Mouse (Mus musculus): ENCODE measurements around the gene Pdlim5. TPM values are rescaled to one million over a fixed set of nuclear protein-coding genes. Genes with fewer than 3 reads are reported as not detected.

Pdlim5 gene
- polyA plus RNA-seq, 1 experiment: 19.9 TPM

DNA sequence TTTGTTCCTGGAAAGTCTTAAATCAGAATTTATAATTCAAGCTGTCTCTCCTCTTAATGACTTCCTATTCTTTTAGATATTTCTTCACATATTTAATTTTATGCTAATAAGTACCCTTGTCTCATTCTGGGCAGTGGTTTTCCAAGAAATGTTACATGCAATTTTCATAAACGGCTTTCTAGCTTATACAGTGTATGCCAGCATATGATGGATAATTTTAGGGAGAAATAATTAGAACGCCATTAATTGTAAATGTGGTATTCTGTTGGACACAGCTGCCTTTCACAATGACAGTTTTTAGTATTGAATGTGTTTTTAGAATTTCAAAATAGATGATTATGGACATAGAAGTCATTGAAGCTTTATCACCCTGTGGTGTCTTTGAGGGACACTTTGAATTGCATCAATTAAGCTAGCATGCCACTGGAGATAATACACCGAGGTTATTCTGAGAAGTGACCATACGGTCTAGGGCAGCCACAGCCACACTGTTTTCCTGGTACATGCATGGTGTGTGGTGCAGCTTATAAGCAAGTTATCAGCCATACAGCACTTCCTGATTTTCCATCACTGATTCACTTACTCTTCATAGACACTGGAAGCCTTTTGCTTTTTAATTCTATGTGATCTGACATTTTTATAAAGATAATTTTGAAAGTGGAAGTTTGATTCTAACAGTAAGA, 63.5 kb downstream of the Pdlim5 start:
- H3K27ac ChIP-seq (ENCODE audit: insufficient read depth, low read length): no peak overlapping the region
- H3K4me3 ChIP-seq (ENCODE audit: insufficient read depth, low read length): no peak overlapping the region
- TF ChIP-seq POLR2A (IDR thresholded peaks at IDR 0.05; ENCODE audit: extremely low read depth, insufficient read depth, low read length): no peak
- TF ChIP-seq CTCF (IDR thresholded peaks at IDR 0.05; ENCODE audit: extremely low read depth, insufficient read depth, low read length): no peak
- H3K4me1 ChIP-seq (ENCODE audit: control insufficient read depth, insufficient read depth, low read length): no peaks in the 10 kb centered on the region

DNA sequence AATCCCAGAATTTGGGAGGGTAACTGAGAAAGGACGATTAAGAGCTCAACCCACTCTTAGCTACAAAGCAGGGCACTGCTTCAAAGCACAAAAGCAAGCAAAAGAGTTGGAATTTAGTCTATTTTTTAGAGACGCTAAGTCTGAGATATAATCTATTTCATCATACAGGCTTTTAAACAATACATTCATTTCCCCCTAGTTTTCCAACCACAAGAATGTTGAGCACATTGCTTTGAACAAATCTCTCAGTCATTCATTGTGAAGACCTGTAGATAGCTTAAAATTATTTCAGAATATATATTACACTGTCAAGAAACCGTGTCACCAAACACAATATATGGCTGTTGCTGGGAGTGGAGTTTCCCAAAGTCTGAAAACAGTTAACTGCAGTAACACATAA, 65.1 kb downstream of the Pdlim5 start:
- Histone ChIP-seq H3K27ac (ENCODE audit: insufficient read depth, low read length) (no peak overlapping the region), H3K4me3 (ENCODE audit: insufficient read depth, low read length) (no peak overlapping the region), H3K4me1 (ENCODE audit: control insufficient read depth, insufficient read depth, low read length) (no peaks in the 10 kb centered on the region)
- no peak for TF ChIP-seq POLR2A (IDR thresholded peaks at IDR 0.05; ENCODE audit: extremely low read depth, insufficient read depth, low read length)
- TF ChIP-seq CTCF (IDR thresholded peaks at IDR 0.05; ENCODE audit: extremely low read depth, insufficient read depth, low read length): no peak

DNA sequence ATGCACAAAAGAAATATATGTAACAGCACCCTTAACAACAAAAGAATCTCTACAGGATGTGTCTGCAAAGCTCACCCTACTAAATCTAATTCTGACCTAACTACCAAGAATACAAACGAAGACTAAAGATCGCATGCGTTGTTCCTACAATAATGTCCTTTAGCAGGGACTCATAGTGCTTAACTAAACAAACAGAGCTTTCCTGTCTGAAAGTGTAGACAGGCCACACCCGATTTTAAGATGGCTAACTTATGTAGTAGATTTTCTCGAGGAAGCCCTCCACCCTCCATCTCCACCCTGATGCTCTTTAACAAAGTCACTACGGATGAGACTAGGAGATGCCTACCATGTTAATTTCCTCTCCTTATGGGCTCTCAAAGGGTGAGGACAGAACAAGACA, 71.9 kb downstream of the Pdlim5 start:
- Histone ChIP-seq H3K4me1 (ENCODE audit: control insufficient read depth, insufficient read depth, low read length) (no peaks in the 10 kb centered on the region), H3K27ac (ENCODE audit: insufficient read depth, low read length) (no peak overlapping the region), H3K4me3 (ENCODE audit: insufficient read depth, low read length) (no peak overlapping the region)
- TF ChIP-seq POLR2A (IDR thresholded peaks at IDR 0.05; ENCODE audit: extremely low read depth, insufficient read depth, low read length): no peak
- TF ChIP-seq CTCF (IDR thresholded peaks at IDR 0.05; ENCODE audit: extremely low read depth, insufficient read depth, low read length): no peak

DNA sequence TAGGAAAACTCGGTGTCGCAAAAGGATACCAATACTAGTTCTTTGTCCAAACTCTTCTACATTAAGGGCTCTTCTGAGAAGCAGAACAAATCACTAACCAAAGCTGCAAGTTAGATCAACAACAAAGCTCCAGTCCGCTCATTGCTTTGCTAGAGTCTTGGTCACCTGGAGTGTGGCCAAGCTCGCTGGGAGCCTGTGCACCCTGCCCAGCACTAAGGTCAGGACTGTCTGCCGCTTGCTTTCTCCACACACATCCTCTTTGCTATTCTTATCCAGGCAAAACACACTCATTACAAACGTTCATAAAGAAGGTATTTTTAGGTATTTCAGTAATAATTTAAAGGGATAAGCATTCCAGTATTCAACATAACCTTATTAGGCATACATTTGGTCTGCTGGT, 73.6 kb downstream of the Pdlim5 start:
- H3K27ac ChIP-seq (ENCODE audit: insufficient read depth, low read length): no peak overlapping the region
- H3K4me1 ChIP-seq (ENCODE audit: control insufficient read depth, insufficient read depth, low read length): no peaks in the 10 kb centered on the region
- TF ChIP-seq CTCF (IDR thresholded peaks at IDR 0.05; ENCODE audit: extremely low read depth, insufficient read depth, low read length) (no peak), POLR2A (IDR thresholded peaks at IDR 0.05; ENCODE audit: extremely low read depth, insufficient read depth, low read length) (no peak)
- H3K4me3 ChIP-seq (ENCODE audit: insufficient read depth, low read length): no peak overlapping the region

DNA sequence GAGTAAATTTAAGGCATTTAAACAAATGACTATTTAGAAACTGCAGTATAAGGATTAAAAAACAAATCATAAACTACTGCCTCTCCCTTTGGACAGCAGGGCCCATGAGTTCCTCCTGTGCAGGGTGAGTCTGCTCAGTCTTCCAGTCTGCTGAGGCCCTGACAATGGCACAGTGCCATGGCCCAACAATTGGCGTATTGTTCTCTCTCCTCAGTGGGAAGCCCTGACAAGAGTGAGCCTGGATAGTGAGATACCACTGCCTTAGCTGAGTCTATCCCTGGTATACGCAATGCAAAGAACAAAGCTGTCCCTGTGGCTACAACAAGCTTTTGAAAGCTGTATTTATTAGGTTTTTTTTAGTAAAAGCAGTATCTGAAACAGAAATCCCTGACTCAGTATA, 77.3 kb downstream of the Pdlim5 start:
- H3K4me3 ChIP-seq (ENCODE audit: insufficient read depth, low read length): no peak overlapping the region
- no peak overlapping the region for H3K27ac ChIP-seq (ENCODE audit: insufficient read depth, low read length)
- TF ChIP-seq CTCF (IDR thresholded peaks at IDR 0.05; ENCODE audit: extremely low read depth, insufficient read depth, low read length) (no peak), POLR2A (IDR thresholded peaks at IDR 0.05; ENCODE audit: extremely low read depth, insufficient read depth, low read length) (no peak)
- no peaks in the 10 kb centered on the region for H3K4me1 ChIP-seq (ENCODE audit: control insufficient read depth, insufficient read depth, low read length)

DNA sequence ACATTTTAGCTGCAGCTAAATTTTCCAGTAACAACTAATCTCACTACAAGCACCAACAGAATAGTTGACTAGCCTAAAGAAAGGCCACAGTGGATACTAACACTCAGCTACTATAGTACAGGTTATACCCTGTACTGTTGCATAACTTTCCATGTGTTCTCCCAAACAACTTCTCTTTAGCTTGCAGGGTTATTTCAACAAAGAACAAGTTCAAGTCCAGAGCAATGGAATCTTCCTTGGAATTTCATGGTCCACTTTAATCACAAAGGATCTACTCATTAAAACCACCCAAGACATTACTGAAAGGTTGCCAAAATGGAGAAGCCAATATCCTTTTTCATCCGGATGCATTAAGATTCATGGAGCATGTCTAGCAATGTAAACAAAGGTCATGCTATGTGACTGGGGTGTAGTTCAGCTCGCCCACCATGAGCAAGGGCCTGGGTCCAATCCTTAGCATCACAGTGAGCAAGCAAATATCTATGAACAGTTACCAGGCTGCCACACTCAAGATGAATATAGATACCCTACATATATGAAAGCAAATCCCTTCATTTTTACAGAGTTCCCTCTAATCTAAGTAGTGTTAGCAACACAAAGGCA, 79.3 kb downstream of the Pdlim5 start:
- Histone ChIP-seq H3K4me1 (ENCODE audit: control insufficient read depth, insufficient read depth, low read length) (no peaks in the 10 kb centered on the region), H3K27ac (ENCODE audit: insufficient read depth, low read length) (no peak overlapping the region), H3K4me3 (ENCODE audit: insufficient read depth, low read length) (no peak overlapping the region)
- TF ChIP-seq CTCF (IDR thresholded peaks at IDR 0.05; ENCODE audit: extremely low read depth, insufficient read depth, low read length) (no peak), POLR2A (IDR thresholded peaks at IDR 0.05; ENCODE audit: extremely low read depth, insufficient read depth, low read length) (no peak)

DNA sequence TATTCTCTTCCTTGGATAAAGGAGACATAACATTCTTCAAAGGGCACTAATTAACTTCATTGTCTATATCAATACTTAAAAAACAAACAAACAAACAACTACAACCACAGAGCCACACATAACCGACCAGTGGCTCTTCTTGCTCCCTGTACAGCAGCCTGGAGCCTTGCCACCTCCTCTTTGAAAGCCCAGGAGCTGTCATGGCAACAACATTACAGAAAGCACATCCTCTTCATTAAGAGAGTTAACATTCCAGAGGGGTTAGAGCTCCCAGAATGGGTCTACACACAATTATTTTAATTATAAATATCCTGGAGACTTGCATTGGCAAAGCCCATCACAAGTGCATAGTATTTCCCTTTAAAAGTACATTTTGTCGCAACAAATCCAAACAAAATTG, 84.4 kb downstream of the Pdlim5 start:
- H3K4me1 ChIP-seq (ENCODE audit: control insufficient read depth, insufficient read depth, low read length): peaks cover 2% of the 10 kb centered on the region; the same call in 1 of the 2 replicates
- no peak overlapping the region for H3K27ac ChIP-seq (ENCODE audit: insufficient read depth, low read length)
- no peak for TF ChIP-seq POLR2A (IDR thresholded peaks at IDR 0.05; ENCODE audit: extremely low read depth, insufficient read depth, low read length)
- TF ChIP-seq CTCF (IDR thresholded peaks at IDR 0.05; ENCODE audit: extremely low read depth, insufficient read depth, low read length): no peak
- H3K4me3 ChIP-seq (ENCODE audit: insufficient read depth, low read length): no peak overlapping the region

DNA sequence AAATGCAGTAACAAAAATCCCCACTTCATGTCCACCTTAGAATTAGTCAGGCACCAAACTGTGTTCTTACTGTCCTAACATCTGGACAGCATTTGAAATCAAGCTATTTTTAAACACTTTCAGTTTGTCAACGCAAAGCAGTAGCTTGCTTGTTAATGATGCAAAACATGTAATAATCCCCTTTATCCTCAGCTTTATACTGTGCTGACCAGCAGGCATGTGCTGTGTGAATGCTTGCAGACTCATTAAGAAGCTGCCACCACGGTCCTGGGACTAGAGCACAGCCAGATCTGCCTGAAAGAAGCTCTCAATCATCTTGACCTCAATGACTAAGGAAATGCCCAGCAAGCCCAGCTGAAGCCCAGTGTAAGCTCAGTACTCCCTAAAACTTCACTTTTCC, 85.0 kb downstream of the Pdlim5 start:
- TF ChIP-seq POLR2A (IDR thresholded peaks at IDR 0.05; ENCODE audit: extremely low read depth, insufficient read depth, low read length) (no peak), CTCF (IDR thresholded peaks at IDR 0.05; ENCODE audit: extremely low read depth, insufficient read depth, low read length) (no peak)
- peak overlapping the region; percentile 65; the same call in 1 of the 2 replicates for H3K27ac ChIP-seq (ENCODE audit: insufficient read depth, low read length)
- H3K4me1 ChIP-seq (ENCODE audit: control insufficient read depth, insufficient read depth, low read length): peaks cover 2% of the 10 kb centered on the region; the same call in 1 of the 2 replicates
- H3K4me3 ChIP-seq (ENCODE audit: insufficient read depth, low read length): no peak overlapping the region

DNA sequence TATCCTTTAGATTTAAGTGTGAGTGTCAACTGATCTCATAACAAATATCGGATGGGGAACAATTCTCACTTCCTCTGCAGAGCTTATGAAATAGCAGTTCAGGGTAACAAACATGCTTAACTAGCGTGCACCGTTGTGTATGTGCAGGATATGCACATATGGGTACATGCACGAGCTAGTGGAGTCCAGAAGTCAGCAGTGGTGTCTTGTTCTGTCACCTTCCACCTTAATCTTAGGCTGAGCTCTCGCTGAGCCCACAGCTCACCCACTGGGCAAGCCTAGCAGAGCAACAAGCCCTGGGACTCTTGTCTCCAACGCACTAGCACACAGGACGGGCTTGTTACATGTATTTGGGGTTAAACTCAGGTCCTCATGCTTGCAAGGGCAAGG, 100.2 kb downstream of the Pdlim5 start:
- Histone ChIP-seq H3K27ac (ENCODE audit: insufficient read depth, low read length) (no peak overlapping the region), H3K4me3 (ENCODE audit: insufficient read depth, low read length) (no peak overlapping the region)
- no peak for TF ChIP-seq CTCF (IDR thresholded peaks at IDR 0.05; ENCODE audit: extremely low read depth, insufficient read depth, low read length)
- no peak for TF ChIP-seq POLR2A (IDR thresholded peaks at IDR 0.05; ENCODE audit: extremely low read depth, insufficient read depth, low read length)

DNA sequence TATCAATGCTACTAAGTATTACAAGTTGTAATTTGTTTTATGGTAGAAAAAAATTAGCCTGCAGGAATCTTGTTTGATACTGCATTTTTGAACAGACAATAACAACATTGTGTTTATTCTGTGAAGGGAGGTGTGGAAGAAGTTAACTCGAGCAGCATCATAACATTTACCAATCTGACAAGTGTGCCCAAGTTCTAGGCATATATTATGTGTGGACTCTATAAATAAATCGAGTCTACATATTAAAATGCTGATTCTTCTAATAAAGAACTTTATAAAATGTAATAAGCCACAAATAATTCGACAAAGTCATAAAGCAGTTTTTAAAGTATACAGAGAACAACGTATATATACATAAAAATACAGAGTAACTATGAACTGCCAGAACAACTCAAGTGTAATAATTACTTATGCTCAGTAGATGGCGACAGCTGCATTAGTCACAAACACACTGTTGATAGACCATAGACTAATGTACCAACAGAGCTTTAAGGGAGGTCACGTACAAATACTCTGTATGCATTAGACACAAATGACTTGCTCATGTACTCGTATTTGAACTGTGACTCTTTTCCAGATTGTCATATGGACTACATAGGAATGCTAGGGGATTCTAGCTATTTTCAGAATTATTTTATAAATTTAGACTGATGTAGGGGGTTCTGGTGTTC, 100.7 kb downstream of the Pdlim5 start:
- Histone ChIP-seq H3K4me1 (ENCODE audit: control insufficient read depth, insufficient read depth, low read length) (no peaks in the 10 kb centered on the region), H3K4me3 (ENCODE audit: insufficient read depth, low read length) (no peak overlapping the region), H3K27ac (ENCODE audit: insufficient read depth, low read length) (no peak overlapping the region)
- TF ChIP-seq POLR2A (IDR thresholded peaks at IDR 0.05; ENCODE audit: extremely low read depth, insufficient read depth, low read length) (no peak), CTCF (IDR thresholded peaks at IDR 0.05; ENCODE audit: extremely low read depth, insufficient read depth, low read length) (peak; percentile 26; the same call in 1 of the 2 replicates)

More for the DNA sequence above, 100.2 kb downstream of the Pdlim5 start:
- H3K4me1 ChIP-seq (ENCODE audit: control insufficient read depth, insufficient read depth, low read length): no peaks in the 10 kb centered on the region

All from cortical plate, adult 2 months (tissue).